Mouse (Mus musculus) limb, embryonic 14.5 days (tissue): ENCODE measurements around the gene Olfr509. TPM values are rescaled to one million over a fixed set of nuclear protein-coding genes. Genes with fewer than 3 reads are reported as not detected.
"Not testable (repeated sequence)": the region's sequence is repeated elsewhere in the genome, so short reads cannot be mapped to it uniquely, and the experiment has no call there.

Source experiments
- ATAC-seq: fragments of 200-750 bp; cut with Nextera tagmentation; 2 replicates; pipeline ENCODE4 v1.8.0; 2017; ENCODE audit warnings: low read depth, moderate number of reproducible peaks, moderate TSS enrichment; ENCODE audit not compliant: low FRiP score
- DNase-seq: peaks from one replicate; pipeline ENCODE4 v3.0.0-alpha.2; 2015; ENCODE audit warnings: low spot score
- H3K27ac ChIP-seq: fragments of 300-500 bp; sonication (generic); replicated peaks from 2 replicates; pipeline ENCODE4 v1.5.1; 2014; ENCODE audit warnings: low read depth, mild to moderate bottlenecking, low read length, moderate library complexity, mixed read lengths
- H3K27me3 ChIP-seq: fragments of 300-500 bp; sonication (generic); 2 replicates; pipeline ENCODE4 v1.6.1; 2014; ENCODE audit warnings: low read length, mixed read lengths; ENCODE audit not compliant: control insufficient read depth, insufficient read depth
- H3K36me3 ChIP-seq: fragments of 300-500 bp; sonication (generic); 2 replicates; pipeline ENCODE4 v1.6.1; 2014; ENCODE audit warnings: mild to moderate bottlenecking, low read length, moderate library complexity, mixed read lengths; ENCODE audit not compliant: control insufficient read depth, insufficient read depth
- H3K4me1 ChIP-seq: fragments of 300-500 bp; sonication (generic); 2 replicates; pipeline ENCODE4 v1.6.1; 2014; ENCODE audit warnings: antibody characterized with exemption, low read length, mixed read lengths; ENCODE audit not compliant: control insufficient read depth, insufficient read depth
- H3K4me2 ChIP-seq: fragments of 300-500 bp; sonication (generic); replicated peaks from 2 replicates; pipeline ENCODE4 v1.6.1; 2014; ENCODE audit warnings: low read depth, mild to moderate bottlenecking, low read length, moderate library complexity; ENCODE audit not compliant: severe bottlenecking
- H3K4me3 ChIP-seq: fragments of 300-500 bp; sonication (generic); replicated peaks from 2 replicates; pipeline ENCODE4 v1.5.1; 2014; ENCODE audit warnings: low read length
- H3K9ac ChIP-seq: fragments of 300-500 bp; sonication (generic); 2 replicates; pipeline ENCODE4 v1.6.1; 2014; ENCODE audit warnings: mild to moderate bottlenecking, low read depth, low read length, moderate library complexity; ENCODE audit not compliant: severe bottlenecking
- H3K9me3 ChIP-seq: fragments of 300-500 bp; sonication (generic); 2 replicates; pipeline ENCODE4 v1.6.1; 2016; ENCODE audit warnings: low read length; ENCODE audit not compliant: control insufficient read depth
- POLR2A ChIP-seq: fragments of 200-500 bp; IDR thresholded peaks from 2 replicates; pipeline ENCODE4 v1.8.0; 2012; ENCODE audit warnings: inconsistent platforms, mild to moderate bottlenecking, moderate library complexity, borderline replicate concordance; ENCODE audit not compliant: insufficient read depth, insufficient read length; ENCODE audit errors: extremely low read depth
- WGBS: fragments of 180-500 bp; shearing (Covaris S2); extraction: QIAGEN DNeasy Blood & Tissue Kit; methylation state at CpG from one replicate; pipeline ENCODE4 v1.1.7; 2014; 5-methylcytosine and 5-hydroxymethylcytosine counted together
- polyA plus RNA-seq, 2 experiments: library from polyadenylated mRNA; depleted of rRNA in 1 of 2; stranded (reverse) in 1 of 2; unstranded in 1 of 2; fragments of >200 nt; fragmentation: Nextera tagmentation in 1 of 2; extraction: Ambion mirVana in 1 of 2; gene quantifications; 2 replicates each; pipeline versions ENCODE4 v1.2.1 to v1.2.3; 2012 to 2014

Gene Olfr509
- polyA plus RNA-seq, 2 experiments, result not detected

- no peak for TF ChIP-seq POLR2A
- DNase-seq (no peak), ATAC-seq (no peak)
- Histone ChIP-seq H3K4me1 (no peaks in the 10 kb centered on the region), H3K27ac (no peak within 1 kb of the TSS), H3K9ac (no peak within 1 kb of the TSS), H3K9me3 (no peaks in the 10 kb centered on the region), H3K36me3 (no peaks in the 10 kb centered on the region), H3K4me2 (no peak within 1 kb of the TSS), H3K4me3 (no peak within 1 kb of the TSS), H3K27me3 (no peaks in the 10 kb centered on the region)
- 72% methylated on average over 2 of the region's 2 CpGs for WGBS
These were observed 30.2 kb downstream of the Olfr509 start, which contains the start of gene Olfr507 for GRCm38 (mm10) chr7:108621514-108621913. Olfr507 (plus strand) TSS chr7:108621814.

- not testable (repeated sequence) for H3K9me3 ChIP-seq, H3K27ac ChIP-seq, H3K4me3 ChIP-seq, H3K36me3 ChIP-seq, H3K4me1 ChIP-seq, H3K9ac ChIP-seq, ATAC-seq, H3K27me3 ChIP-seq, DNase-seq, H3K4me2 ChIP-seq
- 62% methylated on average over 3 of the region's 3 CpGs for WGBS
These were observed 34.9 kb downstream of the Olfr509 start for GRCm38 (mm10) chr7:108616781-108617180.

GRCm38 (mm10) chr7:108614110-108614509 lies 37.6 kb downstream of the Olfr509 start:
- DNase-seq (no peak), ATAC-seq (no peak)
- no peak overlapping the region for H3K4me3 ChIP-seq
- no peak for TF ChIP-seq POLR2A
- H3K9ac ChIP-seq, result no peak overlapping the region
- H3K27me3 ChIP-seq, result no peaks in the 10 kb centered on the region
- 82% methylated on average over 2 of the region's 2 CpGs for WGBS
- H3K9me3 ChIP-seq, result no peaks in the 10 kb centered on the region
- no peak overlapping the region for H3K4me2 ChIP-seq
- no peaks in the 10 kb centered on the region for H3K36me3 ChIP-seq
- no peaks in the 10 kb centered on the region for H3K4me1 ChIP-seq
- H3K27ac ChIP-seq, result no peak overlapping the region

- no peak for ATAC-seq
- Histone ChIP-seq H3K27ac (no peak within 1 kb of the TSS), H3K4me1 (no peaks in the 10 kb centered on the region), H3K9me3 (no peaks in the 10 kb centered on the region), H3K36me3 (no peaks in the 10 kb centered on the region), H3K4me2 (no peak within 1 kb of the TSS), H3K9ac (no peak within 1 kb of the TSS), H3K27me3 (no peaks in the 10 kb centered on the region), H3K4me3 (no peak within 1 kb of the TSS)
- no peak for TF ChIP-seq POLR2A
- no peak for DNase-seq
These were observed 41.2 kb downstream of the Olfr509 start, which contains the start of gene Olfr506 for GRCm38 (mm10) chr7:108610487-108610886. Olfr506 (plus strand) TSS chr7:108610787.

- DNase-seq, ATAC-seq, H3K9ac ChIP-seq, H3K9me3 ChIP-seq, H3K27me3 ChIP-seq, H3K4me3 ChIP-seq, H3K36me3 ChIP-seq, H3K27ac ChIP-seq, H3K4me1 ChIP-seq, H3K4me2 ChIP-seq: not testable (repeated sequence)
- WGBS, result 81% methylated on average over 3 of the region's 3 CpGs
These were observed 49.8 kb downstream of the Olfr509 start for GRCm38 (mm10) chr7:108601916-108602315.

Other genes with a start within 250 kb of the Olfr509 start
- gene Olfr497, start 231.5 kb downstream of the Olfr509 start, polyA plus RNA-seq (2012; rRNA removed), result not detected in 2 replicates
- gene Olfr497, start 231.5 kb downstream of the Olfr509 start, polyA plus RNA-seq (2014; fragmentation: Nextera tagmentation; extraction: Ambion mirVana), result not detected in 2 replicates
- not detected in 2 replicates for gene Olfr498, start 186.6 kb downstream of the Olfr509 start, polyA plus RNA-seq (2012; rRNA removed)
- gene Olfr498, start 186.6 kb downstream of the Olfr509 start, polyA plus RNA-seq (2014; fragmentation: Nextera tagmentation; extraction: Ambion mirVana), result not detected in 2 replicates
- not detected in 2 replicates for gene Olfr502, start 126.8 kb downstream of the Olfr509 start, polyA plus RNA-seq (2012; rRNA removed)
- gene Olfr502, start 126.8 kb downstream of the Olfr509 start, polyA plus RNA-seq (2014; fragmentation: Nextera tagmentation; extraction: Ambion mirVana), result not detected in 2 replicates
- gene Olfr503, start 107.4 kb downstream of the Olfr509 start, polyA plus RNA-seq (2012; rRNA removed), result not detected in 2 replicates
- gene Olfr503, start 107.4 kb downstream of the Olfr509 start, polyA plus RNA-seq (2014; fragmentation: Nextera tagmentation; extraction: Ambion mirVana), result not detected in 2 replicates
- gene Olfr504, start 86.1 kb downstream of the Olfr509 start, polyA plus RNA-seq (2012; rRNA removed), result not detected in 2 replicates
- not detected in 2 replicates for gene Olfr504, start 86.1 kb downstream of the Olfr509 start, polyA plus RNA-seq (2014; fragmentation: Nextera tagmentation; extraction: Ambion mirVana)
- gene Olfr506, start 41.1 kb downstream of the Olfr509 start, polyA plus RNA-seq (2012; rRNA removed), result not detected in 2 replicates
- gene Olfr506, start 41.1 kb downstream of the Olfr509 start, polyA plus RNA-seq (2014; fragmentation: Nextera tagmentation; extraction: Ambion mirVana), result not detected in 2 replicates
- gene Olfr507, start 30.1 kb downstream of the Olfr509 start, polyA plus RNA-seq (2012; rRNA removed), result not detected in 2 replicates
- gene Olfr507, start 30.1 kb downstream of the Olfr509 start, polyA plus RNA-seq (2014; fragmentation: Nextera tagmentation; extraction: Ambion mirVana), result not detected in 2 replicates
- not detected in 2 replicates for gene Olfr508, start 21.9 kb downstream of the Olfr509 start, polyA plus RNA-seq (2012; rRNA removed)
- gene Olfr508, start 21.9 kb downstream of the Olfr509 start, polyA plus RNA-seq (2014; fragmentation: Nextera tagmentation; extraction: Ambion mirVana), result not detected in 2 replicates
- not detected in 2 replicates for gene Olfr510, start 14.5 kb upstream of the Olfr509 start, polyA plus RNA-seq (2012; rRNA removed)
- gene Olfr510, start 14.5 kb upstream of the Olfr509 start, polyA plus RNA-seq (2014; fragmentation: Nextera tagmentation; extraction: Ambion mirVana), result not detected in 2 replicates
- not detected in 2 replicates for gene Olfr512, start 61.4 kb upstream of the Olfr509 start, polyA plus RNA-seq (2012; rRNA removed)
- not detected in 2 replicates for gene Olfr512, start 61.4 kb upstream of the Olfr509 start, polyA plus RNA-seq (2014; fragmentation: Nextera tagmentation; extraction: Ambion mirVana)
- not detected in 2 replicates for gene Olfr513, start 99.1 kb upstream of the Olfr509 start, polyA plus RNA-seq (2012; rRNA removed)
- gene Olfr513, start 99.1 kb upstream of the Olfr509 start, polyA plus RNA-seq (2014; fragmentation: Nextera tagmentation; extraction: Ambion mirVana), result not detected in 2 replicates
- gene Olfr514, start 174.1 kb upstream of the Olfr509 start, polyA plus RNA-seq (2012; rRNA removed), result not detected in 2 replicates
- not detected in 2 replicates for gene Olfr514, start 174.1 kb upstream of the Olfr509 start, polyA plus RNA-seq (2014; fragmentation: Nextera tagmentation; extraction: Ambion mirVana)
- gene Olfr516, start 198.6 kb upstream of the Olfr509 start, polyA plus RNA-seq (2012; rRNA removed), result not detected in 2 replicates
- gene Olfr516, start 198.6 kb upstream of the Olfr509 start, polyA plus RNA-seq (2014; fragmentation: Nextera tagmentation; extraction: Ambion mirVana), result not detected in 2 replicates
- not detected in 2 replicates for gene Olfr517, start 220.5 kb upstream of the Olfr509 start, polyA plus RNA-seq (2012; rRNA removed)
- gene Olfr517, start 220.5 kb upstream of the Olfr509 start, polyA plus RNA-seq (2014; fragmentation: Nextera tagmentation; extraction: Ambion mirVana), result not detected in 2 replicates
- not detected in 2 replicates for gene Olfr518, start 233.1 kb upstream of the Olfr509 start, polyA plus RNA-seq (2012; rRNA removed)
- not detected in 2 replicates for gene Olfr518, start 233.1 kb upstream of the Olfr509 start, polyA plus RNA-seq (2014; fragmentation: Nextera tagmentation; extraction: Ambion mirVana)
- gene Olfr519, start 242.5 kb upstream of the Olfr509 start, polyA plus RNA-seq (2012; rRNA removed), result not detected in 2 replicates
- not detected in 2 replicates for gene Olfr519, start 242.5 kb upstream of the Olfr509 start, polyA plus RNA-seq (2014; fragmentation: Nextera tagmentation; extraction: Ambion mirVana)